Mouse (Mus musculus) testis, postnatal 14 days (tissue): ENCODE data around the gene Lrrc4.

Source experiments
- DNase-seq: peaks from one replicate; pipeline ENCODE4 v3.0.0; 2021; ENCODE audit warnings: low spot score

Lrrc4 gene

DNA sequence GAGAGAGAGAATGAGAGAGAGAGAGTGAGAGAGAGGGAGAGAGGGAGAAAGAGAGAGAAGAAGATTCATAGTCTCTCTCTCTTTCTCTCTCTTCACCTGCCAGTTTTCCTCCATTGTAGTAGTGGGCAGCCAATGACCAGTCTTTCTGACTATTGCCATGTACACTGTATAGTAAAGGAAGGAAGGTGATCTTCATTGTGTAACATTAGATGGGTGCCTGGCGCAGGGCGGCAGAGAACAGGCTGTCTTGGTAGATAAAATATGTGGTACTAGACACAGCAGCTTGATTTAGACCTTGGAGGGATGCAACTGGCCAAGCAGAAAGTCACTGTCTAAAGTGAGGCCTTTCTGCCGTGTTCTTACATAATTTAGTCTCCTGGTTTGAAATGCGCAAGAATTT lies 216.7 kb downstream of the Lrrc4 start:
- no peak for DNase-seq

DNA sequence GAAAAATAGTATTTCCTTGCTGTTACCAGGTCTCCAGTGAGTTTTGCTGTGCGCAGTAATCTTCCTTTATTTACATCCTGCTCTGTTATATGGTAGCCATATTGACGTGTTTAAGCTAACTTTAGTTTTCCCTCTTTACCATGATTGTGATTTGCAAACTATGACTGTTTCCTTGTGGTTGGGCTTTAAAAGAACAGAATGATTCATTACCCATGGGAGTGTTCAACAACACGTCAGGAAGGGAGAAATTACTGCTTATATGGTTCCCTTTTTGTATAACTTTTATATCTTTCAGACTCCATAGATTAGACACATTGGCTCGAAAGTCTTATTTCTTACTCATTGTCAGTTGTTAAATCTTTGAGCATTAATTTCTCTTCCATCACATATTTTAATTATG lies 218.1 kb downstream of the Lrrc4 start:
- DNase-seq: no peak
